Mouse (Mus musculus) gastrocnemius, adult 18-20 months (tissue): ENCODE results near the gene Cep152. TPM values are rescaled to one million over a fixed set of nuclear protein-coding genes. Genes with fewer than 3 reads are reported as not detected.
A peak's percentile ranks its signal among the peaks of the same experiment; 100 is the strongest.

Source experiments
- DNase-seq: peaks from one replicate; pipeline ENCODE4 v3.0.0; 2021; ENCODE audit warnings: low spot score
- total RNA-seq, 2 experiments: library from RNA; stranded (reverse); gene quantifications; 2 replicates each; pipeline ENCODE4 v1.2.3; 2021

Gene Cep152
- total RNA-seq, 2 experiments from 2014 or later, result 0.83 to 0.91 TPM

GRCm38 (mm10) chr2:125558634-125559589 is 66.0 kb downstream of the Cep152 start:
- DNase-seq, result peak; percentile 33

- DNase-seq, result no peak
Measured at GRCm38 (mm10) chr2:125555830-125556229, 69.1 kb downstream of the Cep152 start.

DNA sequence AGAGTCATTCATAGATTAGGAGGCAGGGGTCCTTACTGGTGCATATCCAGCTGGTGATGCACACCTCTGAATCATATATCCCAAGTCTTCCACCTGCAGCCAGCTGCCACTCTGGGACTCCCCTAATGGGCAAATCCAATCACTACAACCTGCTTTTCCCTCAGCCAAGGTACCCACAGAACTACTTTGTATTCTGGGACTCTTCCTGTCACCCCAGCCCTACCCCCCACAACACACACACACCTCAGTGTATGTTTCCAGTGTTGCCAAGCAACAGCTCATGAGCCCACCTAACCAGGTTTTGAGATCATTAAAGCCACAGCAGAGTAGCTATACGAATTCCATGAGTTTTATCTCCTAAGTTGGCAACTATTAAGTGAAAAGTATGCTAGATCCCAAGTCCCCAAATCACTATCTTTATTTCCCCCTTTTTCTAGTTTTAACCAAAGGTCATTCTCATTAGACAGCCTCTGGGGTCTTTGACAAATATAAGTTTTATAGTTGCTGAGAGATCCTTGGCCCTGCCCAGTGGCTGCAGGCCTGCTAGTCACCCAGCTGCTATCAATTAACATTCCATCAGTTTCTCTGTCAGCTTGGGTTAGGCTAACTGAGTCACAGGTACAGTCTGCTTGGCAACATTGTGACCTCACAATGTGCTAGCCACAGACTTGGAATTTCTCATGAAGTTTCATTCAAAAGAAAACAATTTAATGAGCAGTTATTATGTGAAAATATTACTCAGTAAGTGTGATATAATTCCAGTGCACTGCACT is 75.9 kb downstream of the Cep152 start:
- DNase-seq, result no peak

GRCm38 (mm10) chr2:125544986-125545385 is 79.9 kb downstream of the Cep152 start:
- peak; percentile 21 for DNase-seq

DNA sequence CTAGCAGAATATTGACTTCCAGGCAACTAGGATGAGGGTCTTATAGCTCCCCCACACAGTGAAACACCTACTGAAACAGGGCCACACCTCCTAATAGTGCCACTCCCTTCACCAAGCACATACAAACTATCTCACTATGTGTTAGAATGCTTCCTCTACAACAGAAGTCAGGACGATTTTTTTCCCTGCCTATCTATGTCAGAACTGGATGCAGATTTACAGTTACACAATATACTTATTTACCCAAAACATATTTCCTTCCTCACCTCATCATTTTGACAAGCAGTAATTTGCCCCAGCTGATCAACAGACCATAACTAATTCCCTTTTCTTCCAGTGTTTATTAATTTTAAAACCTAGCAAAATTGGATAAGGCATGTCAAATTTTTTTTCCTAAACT is 81.3 kb downstream of the Cep152 start:
- no peak for DNase-seq

DNA sequence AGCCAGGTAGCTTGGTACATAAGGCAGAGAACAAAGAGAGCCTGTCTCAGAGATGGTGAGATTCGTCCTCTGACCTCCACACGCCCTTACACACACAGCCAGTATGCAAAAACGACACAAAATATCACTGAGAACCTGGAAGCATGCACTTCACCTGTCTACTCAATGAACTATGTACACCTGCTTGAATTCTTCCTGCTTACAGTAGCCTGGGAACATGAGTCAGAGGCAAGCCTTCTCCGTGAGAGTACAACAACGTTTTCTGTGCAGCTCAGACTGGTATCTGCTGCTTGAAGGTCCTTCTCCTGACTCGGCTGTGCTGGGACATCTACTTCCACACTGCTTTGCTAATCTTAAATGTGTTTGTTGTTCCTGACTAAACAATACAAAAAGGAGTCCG is 83.5 kb downstream of the Cep152 start:
- DNase-seq, result no peak

DNA sequence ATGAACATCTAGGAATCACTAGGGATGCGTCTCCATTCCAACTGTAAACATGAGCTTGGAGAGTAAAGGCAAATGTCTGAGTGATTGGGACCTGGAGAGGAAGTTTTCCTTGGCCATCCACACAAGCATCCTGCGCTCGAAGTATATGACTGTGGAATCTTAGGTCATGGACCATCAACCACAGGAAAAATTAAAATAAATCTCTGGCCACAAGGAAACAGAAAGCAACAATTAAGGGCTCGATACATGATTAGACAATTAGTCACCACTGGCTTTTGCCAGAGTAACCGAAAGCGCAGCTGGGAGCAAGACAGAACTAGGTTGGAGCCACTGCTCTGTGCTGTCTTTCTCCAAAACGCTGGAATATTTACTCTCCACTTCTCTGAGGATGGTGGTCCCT is 84.3 kb downstream of the Cep152 start:
- DNase-seq, result no peak

DNA sequence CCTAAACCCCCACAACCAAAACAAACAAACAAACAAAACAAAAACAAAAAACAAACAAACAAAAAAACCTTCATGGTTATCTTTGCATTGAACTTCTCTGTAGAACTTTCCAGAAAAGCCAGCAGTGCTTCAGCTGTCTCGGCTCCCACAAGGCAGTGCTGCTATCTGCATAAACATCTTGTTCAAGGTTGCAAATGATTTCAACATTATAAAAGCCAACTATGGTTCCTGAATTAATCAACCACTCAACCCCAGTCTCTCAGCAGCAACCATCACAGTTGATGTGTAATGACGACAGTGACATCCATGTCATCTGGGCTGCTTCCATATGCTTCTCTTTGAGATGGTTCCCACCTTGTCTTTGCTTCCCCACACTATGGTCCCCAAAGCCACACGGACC is 85.3 kb downstream of the Cep152 start:
- no peak for DNase-seq

DNA sequence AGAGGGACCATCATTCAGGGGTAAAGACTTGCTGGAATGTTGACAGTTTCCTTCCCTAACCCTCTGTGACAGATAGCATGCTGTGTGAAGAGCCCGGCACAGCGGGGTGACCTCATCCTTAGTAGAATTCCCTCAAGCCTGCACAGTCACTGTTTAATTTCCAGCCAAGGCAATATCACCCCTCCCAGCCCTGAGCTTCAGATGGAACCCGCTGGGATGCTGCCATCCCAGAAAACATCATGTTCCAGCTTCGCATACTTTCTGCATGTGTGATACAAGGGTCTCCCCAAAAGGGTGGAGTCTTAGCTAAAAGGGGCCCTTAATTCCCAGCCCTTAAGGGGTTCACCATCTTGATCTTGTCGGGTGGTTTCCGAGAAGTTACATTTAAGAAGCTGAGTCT is 94.2 kb downstream of the Cep152 start:
- peak; percentile 73 for DNase-seq

DNA sequence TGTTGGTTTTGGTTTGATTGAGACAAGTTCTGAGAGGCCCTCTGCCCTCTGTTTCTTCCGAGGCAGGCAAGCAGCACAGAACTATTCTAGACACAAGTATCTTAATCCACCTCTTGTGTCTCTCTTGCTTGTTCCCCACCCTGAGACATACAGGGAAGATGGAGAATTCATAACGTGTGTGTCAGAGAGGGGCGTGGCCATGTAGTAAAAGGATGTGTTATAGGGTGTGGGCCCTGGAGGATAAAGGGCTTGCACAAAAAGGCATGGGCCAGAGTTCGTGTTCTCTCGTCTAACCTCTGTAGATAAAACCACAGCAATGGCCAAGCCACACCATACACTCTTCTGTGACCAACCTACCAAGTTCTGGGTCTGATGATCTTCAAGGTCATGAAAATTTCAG is 98.3 kb downstream of the Cep152 start:
- no peak for DNase-seq

DNA sequence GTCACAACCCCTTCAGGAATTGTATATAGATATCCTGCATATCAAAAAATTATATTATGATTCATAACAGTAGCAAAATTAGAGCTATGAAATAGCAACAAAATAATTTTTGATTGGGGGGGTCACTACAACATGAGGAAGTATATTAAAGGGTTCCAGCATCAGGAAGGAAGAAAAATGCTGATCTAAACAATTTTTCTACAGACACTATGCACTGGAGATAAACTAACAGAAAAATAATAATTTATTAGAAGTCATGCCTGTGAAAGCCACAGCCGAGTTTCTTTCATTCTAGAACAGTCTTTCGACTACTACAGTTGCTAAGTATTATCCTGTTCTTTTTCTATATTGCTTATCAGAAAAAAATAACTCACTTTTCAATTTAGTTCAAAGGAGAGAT is 99.4 kb downstream of the Cep152 start:
- no peak for DNase-seq

GRCm38 (mm10) chr2:125516594-125516993 is 108.3 kb downstream of the Cep152 start:
- DNase-seq, result peak; percentile 67

GRCm38 (mm10) chr2:125515291-125516057 is 109.4 kb downstream of the Cep152 start:
- no peak for DNase-seq

DNA sequence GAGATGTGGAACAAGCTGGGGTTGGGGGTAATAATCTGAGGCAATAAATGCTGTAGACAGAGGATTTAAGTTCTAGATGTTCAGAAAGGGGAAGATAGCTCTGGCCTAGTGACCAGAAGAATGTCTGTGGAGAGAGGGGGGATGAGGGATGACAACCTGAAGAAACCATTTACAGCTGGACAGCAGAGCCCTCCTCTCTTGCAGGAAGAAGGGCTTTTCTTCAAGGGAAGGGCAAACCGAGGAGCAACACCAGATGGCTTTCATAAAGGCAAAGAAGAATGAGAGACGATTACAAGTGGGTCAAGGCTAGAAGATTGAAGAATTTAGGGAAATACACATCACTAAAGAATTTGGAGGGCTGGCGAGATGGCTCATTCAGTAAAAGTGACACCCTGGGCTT is 110.5 kb downstream of the Cep152 start:
- DNase-seq, result no peak

Other genes starting within 250 kb of the Cep152 start
- gene Gm9913, start 120.0 kb downstream of the Cep152 start, total RNA-seq, result under 1 TPM in 1 of 2 experiments, not detected in 1; 0.09 TPM
- 10 to 100 TPM; 27.7 to 33.8 TPM for gene Fbn1, start 117.1 kb downstream of the Cep152 start, total RNA-seq
- 10 to 100 TPM; 19.1 to 23.3 TPM for gene Eid1, start 48.0 kb upstream of the Cep152 start, total RNA-seq
- 1 to 10 TPM in 1 of 2 experiments, under 1 TPM in 1; 0.71 to 1.0 TPM for gene Shc4, start 99.0 kb upstream of the Cep152 start, total RNA-seq
- 10 to 100 TPM; 15.0 to 17.0 TPM for gene Secisbp2l, start 157.8 kb upstream of the Cep152 start, total RNA-seq
- 1 to 10 TPM; 3.1 to 3.2 TPM for gene Galk2, start 234.0 kb upstream of the Cep152 start, total RNA-seq
- 100 to 1,000 TPM; 104 to 105 TPM for gene Cops2, start 234.0 kb upstream of the Cep152 start, total RNA-seq